Mouse (Mus musculus): Measurements from ENCODE around the gene Ugt1a6a.
"Not testable (repeated sequence)": the region's sequence is repeated elsewhere in the genome, so short reads cannot be mapped to it uniquely, and the experiment has no call there.

The Ugt1a6a gene

DNA sequence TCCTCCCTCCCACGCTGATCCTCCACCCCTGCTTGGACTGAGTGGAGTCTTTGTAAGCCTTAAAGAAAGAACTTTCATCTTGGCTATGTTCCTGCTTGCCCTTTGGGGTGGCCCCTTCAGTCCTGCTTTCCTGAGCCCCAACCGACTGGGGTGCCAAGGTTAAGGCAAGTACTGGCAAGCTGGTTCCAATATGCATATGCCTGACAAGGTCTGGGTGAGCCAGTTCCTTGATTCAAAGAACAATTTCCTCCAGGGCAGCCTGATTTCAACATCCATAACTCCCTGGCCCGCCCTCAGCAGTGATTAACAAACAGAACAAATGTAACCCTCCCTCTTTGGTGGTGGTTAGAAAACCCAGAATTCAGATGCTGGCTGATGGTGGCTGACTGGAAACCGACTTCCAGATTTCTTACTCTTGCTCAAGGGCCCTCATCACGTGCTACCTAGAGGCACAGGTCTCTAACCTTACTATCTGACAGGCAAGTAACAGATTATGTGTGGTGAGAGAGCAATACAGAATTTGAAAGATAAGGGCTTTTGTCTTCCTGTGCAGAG lies at the start of gene Ugt1a6a:
TSS of gene Ugt1a6a (plus strand) at position 353 of the 555 bp plus-strand sequence.
- DNase-seq (ENCODE audit: low read depth in 2 of 2, low spot score in 2 of 2): not testable (repeated sequence)

- DNase-seq (ENCODE audit: low read depth in 2 of 2, low spot score in 2 of 2): no peak
These were observed 48.5 kb upstream of the Ugt1a6a start for GRCm38 (mm10) chr1:88086125-88086524.

GRCm38 (mm10) chr1:88087513-88087912 lies 47.1 kb upstream of the Ugt1a6a start, which contains the start of gene Ugt1a8:
Gene Ugt1a8 (plus strand): TSS chr1:88087813.
- no peak for DNase-seq (ENCODE audit: low read depth in 2 of 2, low spot score in 2 of 2)

DNA sequence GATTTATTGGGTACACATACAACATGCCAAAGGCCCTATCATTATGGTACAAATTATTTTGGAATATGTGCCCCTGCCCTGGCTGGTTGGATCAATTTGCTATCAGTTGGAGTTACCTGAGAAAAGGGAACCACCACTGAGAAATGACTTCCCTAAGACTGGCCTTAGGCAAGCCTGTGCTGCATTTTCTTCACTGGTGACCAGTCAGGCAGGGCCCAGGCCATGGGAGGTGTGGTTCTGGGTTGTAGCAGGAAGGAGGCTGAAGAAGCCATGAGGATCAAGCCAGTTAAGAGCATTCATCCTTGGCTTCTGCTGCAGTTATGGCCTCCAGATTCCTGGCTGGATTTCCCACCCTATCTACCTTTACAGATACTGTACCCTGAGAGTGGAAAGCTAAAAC lies 42.3 kb upstream of the Ugt1a6a start:
- DNase-seq (ENCODE audit: low read depth in 2 of 2, low spot score in 2 of 2): no peak

DNA sequence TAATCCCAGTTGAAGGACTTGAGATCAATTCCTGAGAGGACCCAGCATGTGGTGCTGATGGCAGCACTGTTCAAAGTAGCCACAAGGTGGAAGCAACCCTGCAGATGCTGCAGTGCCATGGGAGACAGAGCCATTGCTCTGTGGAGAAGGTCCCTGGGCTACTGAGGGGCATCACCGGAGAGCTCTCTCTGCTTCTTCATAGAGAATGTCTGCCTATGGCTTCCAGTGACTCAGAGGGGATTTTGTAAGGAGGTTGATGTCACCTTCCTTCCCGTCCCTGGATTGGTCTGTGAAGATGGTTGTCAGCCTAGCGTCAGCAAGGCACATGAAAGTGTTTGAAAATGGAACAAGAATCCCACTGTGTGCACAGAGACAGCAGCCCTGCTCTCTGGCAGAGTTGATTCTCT lies 40.3 kb upstream of the Ugt1a6a start:
- not testable (repeated sequence) for DNase-seq (ENCODE audit: low read depth in 2 of 2, low spot score in 2 of 2)

GRCm38 (mm10) chr1:88094941-88095492 lies 39.6 kb upstream of the Ugt1a6a start, which contains the start of gene Ugt1a7c:
Gene Ugt1a7c (plus strand): TSS chr1:88095062.
- no peak for DNase-seq (ENCODE audit: low read depth in 2 of 2, low spot score in 2 of 2)

DNA sequence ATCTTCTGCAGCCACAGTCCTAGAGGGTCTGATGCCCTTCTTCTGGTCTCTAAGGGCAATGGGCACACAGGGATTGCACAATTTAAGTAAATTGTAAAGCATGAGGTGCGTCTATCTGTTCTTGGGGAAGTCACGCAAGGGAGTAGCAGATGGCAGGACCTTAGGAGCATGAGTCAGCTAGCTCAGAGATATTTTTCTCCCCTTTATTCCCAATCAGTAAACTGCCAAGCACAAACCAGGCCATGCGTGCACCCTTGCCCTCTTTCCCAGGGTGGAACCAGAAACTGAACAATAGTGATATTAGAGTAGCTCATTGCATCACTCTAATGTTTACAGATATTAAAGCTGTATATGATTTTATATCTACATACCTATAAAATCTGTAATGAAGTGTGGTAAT lies 36.1 kb upstream of the Ugt1a6a start:
- DNase-seq (ENCODE audit: low read depth in 2 of 2, low spot score in 2 of 2): not testable (repeated sequence)

- DNase-seq (ENCODE audit: low read depth in 2 of 2, low spot score in 2 of 2): not testable (repeated sequence)
These were observed 34.9 kb upstream of the Ugt1a6a start for GRCm38 (mm10) chr1:88099691-88100090.

- DNase-seq (ENCODE audit: low read depth in 2 of 2, low spot score in 2 of 2): not testable (repeated sequence)
These were observed 31.6 kb upstream of the Ugt1a6a start, which contains the start of gene Ugt1a6b for GRCm38 (mm10) chr1:88103019-88103418. Gene Ugt1a6b (plus strand): TSS chr1:88103252.

GRCm38 (mm10) chr1:88103697-88104468 lies 30.7 kb upstream of the Ugt1a6a start:
- not testable (repeated sequence) for DNase-seq (ENCODE audit: low read depth in 2 of 2, low spot score in 2 of 2)

DNA sequence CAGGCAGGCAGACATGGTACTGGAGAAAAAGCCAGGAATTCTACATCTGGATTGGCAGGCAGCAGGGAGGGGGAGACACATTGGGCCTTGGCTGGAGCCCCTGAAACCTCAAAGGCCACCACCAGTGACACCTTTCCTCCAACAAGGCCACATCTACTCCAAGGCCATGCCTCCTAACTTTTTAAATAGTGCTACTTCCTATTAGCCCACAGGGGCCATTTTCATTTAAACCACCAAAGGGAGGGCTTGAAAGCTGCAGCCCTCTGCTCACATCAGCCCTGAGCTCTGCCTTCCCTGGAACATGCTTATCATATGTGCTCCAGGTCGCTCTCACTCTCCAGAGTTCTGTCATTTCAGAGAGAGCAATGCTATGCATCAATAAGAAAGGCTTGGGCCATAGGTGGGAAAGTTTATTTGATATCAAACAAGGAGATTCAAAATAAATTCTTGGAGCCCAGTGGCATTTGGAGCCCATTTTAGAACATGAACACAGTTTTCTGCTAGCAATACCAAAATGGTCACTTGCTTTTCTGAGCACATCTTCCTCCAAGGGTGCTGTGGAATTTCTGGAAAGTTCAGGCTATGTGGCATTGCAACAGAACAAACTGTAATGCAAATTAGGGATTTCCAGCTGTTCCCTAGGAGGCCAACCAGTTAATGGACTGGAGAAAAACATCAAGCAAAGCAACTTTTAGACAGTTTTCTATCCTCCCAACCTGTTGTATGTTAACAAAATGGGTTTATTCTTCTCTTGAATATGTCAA lies 29.8 kb upstream of the Ugt1a6a start:
- DNase-seq (ENCODE audit: low read depth in 2 of 2, low spot score in 2 of 2): no peak

DNA sequence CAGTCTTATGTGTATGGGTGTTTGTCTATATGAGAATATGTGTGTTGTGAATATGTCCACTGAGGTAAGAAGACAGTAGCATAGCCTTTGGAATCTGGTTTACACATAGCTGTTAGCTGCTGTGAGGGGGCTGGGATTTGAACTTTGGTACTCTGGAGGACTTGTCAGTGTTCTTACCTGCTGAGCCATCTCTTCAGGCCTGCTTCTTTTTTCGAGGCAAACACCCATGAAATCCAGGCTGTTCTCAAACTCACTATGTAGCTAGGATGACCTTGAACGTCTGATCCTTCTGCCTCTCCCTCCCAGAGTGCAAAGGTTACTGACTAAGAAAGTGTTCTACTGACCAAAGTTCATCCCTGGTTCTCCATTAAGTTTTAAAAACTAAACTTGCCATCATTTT lies 29.0 kb upstream of the Ugt1a6a start:
- no peak for DNase-seq (ENCODE audit: low read depth in 2 of 2, low spot score in 2 of 2)

DNA sequence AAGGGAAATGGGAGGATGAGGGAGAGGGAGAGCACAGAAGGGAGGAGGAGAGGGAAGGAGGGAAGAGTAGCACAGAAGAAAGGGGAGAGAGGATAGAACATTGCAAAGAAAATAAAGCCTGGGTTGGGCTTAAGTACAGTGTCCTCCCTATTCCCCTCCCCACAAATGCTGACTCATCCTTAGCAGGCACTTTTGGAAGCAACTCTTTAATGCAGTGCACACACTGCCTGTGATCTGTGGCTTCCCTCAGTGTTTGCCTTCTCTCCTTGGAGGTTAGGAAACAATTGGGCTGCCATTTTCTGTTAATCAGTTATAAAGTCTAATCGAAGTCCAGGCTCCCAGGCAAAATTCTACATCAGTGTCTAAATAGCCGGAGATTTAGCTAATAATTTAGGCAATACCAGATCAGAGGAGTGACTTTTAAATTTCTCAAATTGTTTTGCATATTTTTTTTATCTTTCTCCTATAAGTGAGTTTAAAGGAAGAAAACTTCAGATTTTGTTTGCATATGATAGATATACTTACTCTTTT lies 25.5 kb upstream of the Ugt1a6a start:
- not testable (repeated sequence) for DNase-seq (ENCODE audit: low read depth in 2 of 2, low spot score in 2 of 2)

DNA sequence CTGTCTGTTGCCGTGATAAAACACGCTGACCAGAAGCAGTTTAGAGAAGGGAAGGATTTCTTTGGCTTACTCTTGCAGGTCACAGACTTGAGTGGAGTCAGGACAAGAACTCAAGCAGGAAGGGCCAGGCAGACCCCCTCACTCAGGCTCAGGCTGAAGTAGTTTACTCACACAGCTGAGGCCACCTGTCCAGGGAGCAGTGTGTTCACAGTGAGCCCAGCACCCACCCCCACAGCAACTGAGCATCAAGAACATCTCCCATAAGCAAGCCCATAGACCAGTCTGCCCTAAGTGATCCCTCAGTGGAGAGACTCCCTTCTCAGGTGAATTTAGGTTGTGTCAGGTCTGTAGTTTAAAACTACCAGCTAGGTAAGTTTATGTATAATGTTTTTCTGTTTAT lies 25.0 kb upstream of the Ugt1a6a start:
- not testable (repeated sequence) for DNase-seq (ENCODE audit: low read depth in 2 of 2, low spot score in 2 of 2)

DNA sequence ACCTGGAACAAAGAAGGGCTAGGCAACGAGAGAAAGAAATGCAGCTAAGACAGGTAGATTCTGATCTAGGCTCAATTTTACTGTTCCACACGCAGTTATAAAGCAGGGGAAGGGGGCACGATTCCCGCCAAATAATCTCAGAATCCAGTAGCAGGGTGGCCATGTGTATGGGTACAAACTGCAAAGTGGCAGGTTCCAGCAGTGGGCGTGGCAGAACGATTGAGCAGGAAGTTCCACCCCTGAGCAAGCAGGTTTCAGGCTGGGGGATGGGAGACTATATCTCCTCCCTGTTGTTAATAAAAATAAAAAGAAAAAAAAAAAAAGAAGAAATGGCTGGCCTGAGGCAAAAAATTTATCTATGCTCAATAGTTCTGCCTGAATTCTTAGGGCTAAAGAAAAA lies 21.8 kb upstream of the Ugt1a6a start:
- not testable (repeated sequence) for DNase-seq (ENCODE audit: low read depth in 2 of 2, low spot score in 2 of 2)

DNA sequence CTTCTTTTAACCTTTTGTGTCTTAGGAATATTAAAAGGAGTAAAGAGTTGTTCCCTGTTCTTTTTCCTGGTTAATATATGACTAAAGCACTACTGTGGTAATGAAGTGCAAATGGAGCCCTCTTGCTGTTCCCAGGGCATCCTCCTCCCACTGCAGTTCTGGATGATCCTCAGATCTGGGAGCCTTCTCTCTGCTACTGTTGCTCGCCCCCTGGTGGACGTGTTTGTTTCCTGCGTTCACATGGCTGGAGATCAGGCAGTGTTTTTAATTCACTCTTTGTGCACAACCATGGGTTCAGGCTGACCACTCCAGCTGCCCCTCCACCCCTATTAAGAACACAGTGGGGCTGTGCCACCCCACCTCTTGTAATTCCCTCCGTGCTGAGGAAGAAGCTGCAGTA lies 14.1 kb upstream of the Ugt1a6a start:
- not testable (repeated sequence) for DNase-seq (ENCODE audit: low read depth in 2 of 2, low spot score in 2 of 2)

- not testable (repeated sequence) for DNase-seq (ENCODE audit: low read depth in 2 of 2, low spot score in 2 of 2)
These were observed 13.1 kb upstream of the Ugt1a6a start for GRCm38 (mm10) chr1:88121521-88121920.

GRCm38 (mm10) chr1:88125827-88126360 lies 8.7 kb upstream of the Ugt1a6a start:
- not testable (repeated sequence) for DNase-seq (ENCODE audit: low read depth in 2 of 2, low spot score in 2 of 2)

DNA sequence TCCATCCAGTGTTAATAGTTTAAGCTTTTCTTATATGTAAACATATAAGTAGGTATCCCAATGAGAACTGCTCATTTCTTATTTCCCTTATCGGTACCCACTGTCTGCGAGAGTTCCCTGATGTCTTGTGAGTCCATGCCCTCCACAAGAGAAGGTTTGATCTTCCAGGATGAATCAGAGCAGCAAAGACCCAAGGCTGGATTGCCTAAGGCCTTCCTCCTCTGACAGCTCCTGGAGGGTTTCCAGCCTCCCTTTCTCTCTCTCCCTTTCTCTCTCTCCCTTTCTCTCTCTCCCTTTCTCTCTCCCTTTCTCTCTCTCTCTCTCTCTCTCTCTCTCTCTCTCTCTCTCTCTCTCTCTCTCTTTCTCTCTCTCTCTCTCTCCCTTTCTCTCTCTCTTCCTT lies 5.5 kb upstream of the Ugt1a6a start:
- DNase-seq (ENCODE audit: low read depth in 2 of 2, low spot score in 2 of 2): not testable (repeated sequence)

DNA sequence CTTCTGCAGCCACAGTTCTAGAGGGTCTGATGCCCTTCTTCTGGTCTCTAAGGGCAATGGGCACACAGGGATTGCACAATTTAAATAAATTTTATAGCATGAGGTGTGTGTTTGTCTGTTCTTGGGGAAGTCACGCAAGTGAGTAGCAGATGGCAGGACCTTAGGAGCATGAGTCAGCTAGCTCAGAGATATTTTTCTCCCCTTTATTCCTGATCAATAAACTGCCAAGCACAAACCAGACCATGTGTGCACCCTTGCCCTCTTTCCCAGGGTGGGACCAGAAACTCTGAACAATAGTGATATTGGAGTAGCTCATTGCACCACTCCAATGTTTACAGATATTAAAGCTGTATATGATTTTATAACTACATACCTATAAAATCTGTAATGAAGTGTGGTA lies 4.4 kb upstream of the Ugt1a6a start:
- DNase-seq (ENCODE audit: low read depth in 2 of 2, low spot score in 2 of 2): not testable (repeated sequence)
